Mouse (Mus musculus): ENCODE measurements around the gene Tepsin.

Tepsin gene

GRCm38 (mm10) chr11:120063326-120063725 is 35.2 kb downstream of the Tepsin start:
- no peak for DNase-seq

DNA sequence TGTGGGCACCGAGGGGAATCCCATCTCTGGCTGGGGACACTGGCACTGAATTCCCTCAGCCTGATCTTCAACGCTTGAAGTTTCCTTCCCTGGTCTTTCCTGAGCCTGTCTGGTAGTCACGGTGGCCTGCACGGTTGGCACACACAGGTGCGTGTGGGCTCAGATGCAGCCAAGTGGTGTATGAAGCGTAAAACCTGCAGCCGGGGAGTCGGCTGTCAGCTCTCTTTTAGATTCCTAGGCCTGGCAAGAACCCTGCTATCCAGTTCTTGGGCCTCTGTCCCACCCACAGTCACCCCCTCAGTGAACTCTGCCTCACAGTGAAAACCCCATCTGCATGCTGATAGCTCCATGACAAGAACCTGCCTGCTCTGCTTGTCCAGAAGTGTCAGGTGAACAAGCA is 37.9 kb downstream of the Tepsin start:
- no peak for DNase-seq

DNA sequence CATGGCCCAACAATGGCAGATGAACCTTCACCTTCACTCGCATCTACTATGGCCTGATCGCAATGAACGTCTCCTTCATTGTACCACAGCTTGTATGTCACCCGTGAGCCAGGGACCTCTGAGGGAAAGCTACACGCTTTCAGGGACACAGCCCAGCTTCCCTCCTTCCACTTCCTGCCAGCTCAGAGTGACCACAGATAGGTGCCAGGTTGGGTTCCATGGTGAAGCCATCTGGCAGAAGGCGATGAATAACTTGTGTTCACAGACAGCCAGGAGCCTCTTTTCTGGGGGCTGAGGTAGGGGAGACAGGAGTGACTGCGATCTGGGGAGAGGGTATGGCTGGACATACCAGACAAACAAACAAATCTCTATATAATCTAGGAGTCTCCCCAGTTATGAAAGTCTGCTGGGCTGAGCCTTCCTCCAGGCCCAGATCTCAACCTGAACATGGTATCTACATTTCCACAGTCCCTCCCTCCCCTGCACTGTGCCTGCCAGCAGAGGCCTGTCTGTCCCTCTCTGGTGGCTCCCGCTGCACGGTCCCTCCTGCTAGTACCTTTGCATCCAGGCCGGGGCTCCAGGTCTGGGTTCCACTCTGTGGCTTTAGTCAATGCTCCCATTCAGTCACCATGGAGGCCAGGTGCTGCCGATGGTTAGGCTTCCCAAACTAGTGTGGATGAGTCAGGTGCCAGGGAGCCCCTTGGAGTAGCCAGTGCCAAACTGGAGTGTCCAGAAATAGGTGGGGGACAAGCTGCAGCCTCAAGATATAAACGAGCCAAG is 42.4 kb downstream of the Tepsin start:
- no peak for DNase-seq

DNA sequence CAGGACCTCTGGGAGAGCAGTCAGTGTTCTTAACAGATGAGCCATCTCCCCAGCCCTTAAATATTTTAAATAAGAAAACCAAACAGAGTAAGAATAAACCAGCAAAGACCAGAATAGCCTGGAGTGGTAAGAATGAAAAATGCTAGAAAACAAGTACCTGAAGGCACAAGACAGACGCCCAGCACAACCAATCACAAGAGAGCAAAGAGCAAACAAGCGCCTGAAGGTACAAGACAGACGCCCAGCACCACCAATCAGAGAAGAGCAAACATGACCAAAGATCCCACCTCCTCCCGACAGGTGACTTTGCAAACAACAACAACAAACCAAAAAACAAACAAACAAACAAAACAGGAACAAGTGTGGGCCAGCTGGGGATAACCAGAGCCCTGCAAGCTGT is 44.7 kb downstream of the Tepsin start:
- DNase-seq: no peak

DNA sequence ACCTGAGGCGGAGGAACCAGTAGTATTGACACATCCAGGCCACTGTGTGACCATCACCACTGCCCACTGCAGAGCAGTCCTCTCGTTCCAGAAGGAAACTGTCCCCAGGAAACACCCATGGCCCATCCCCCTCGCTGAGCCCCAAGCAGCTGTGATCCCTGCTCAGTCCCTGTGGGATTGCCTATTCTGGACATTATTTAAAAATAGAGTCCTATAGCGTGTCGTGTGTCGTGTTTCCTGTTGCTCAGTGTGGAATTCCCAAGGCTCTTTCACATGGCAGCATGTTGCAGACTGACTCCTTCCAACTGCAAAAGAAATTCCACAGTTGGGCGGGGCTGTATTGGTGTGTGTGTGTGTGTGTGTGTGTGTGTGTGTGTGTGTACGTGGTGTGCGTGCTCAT is 46.3 kb downstream of the Tepsin start:
- no peak for DNase-seq

- peak; percentile 66 for DNase-seq
Observed at GRCm38 (mm10) chr11:120051124-120051811, 47.3 kb downstream of the Tepsin start.

DNA sequence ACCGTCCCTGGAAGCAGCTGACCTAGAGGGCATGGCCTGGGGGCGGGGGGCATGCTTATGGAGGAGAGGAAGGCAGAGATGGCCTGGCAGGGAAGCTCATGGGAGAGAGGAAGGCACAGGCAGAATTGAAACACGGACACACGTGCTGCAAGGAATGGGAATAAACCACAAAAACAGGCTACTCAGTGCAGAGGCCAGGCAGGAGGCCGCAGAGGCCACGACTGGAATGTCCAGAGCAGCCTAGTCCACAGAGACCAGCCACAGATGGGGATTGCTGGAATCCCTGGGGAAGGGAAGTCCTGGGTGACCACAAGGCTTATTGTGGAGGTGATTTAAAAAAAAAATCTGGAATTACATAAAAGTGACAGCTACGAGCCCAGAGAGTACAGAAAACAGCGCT is 49.5 kb downstream of the Tepsin start:
- no peak for DNase-seq

DNA sequence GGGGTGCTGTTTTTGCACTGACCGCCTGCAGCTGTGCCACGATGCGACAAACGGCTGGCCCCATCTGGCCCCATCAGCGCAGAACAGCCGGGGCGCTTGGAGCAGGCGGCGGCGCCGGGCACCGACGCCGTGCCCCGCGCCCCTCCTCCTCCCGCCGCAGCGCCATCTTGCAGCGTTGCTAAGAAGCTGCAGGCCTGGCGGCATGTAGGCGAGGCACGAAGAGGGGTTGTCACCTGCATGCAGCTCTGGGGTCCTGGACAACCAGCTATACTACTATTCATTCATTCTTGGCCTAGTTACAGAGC is 50.3 kb downstream of the Tepsin start:
- DNase-seq: peak; percentile 64

- DNase-seq: no peak
Observed at GRCm38 (mm10) chr11:120047531-120048251, 50.8 kb downstream of the Tepsin start.

- no peak for DNase-seq
Observed at GRCm38 (mm10) chr11:120046553-120047191, 51.9 kb downstream of the Tepsin start, which contains the start of gene Aatk. Gene Aatk, minus strand, starts transcription at chr11:120047167.

DNA sequence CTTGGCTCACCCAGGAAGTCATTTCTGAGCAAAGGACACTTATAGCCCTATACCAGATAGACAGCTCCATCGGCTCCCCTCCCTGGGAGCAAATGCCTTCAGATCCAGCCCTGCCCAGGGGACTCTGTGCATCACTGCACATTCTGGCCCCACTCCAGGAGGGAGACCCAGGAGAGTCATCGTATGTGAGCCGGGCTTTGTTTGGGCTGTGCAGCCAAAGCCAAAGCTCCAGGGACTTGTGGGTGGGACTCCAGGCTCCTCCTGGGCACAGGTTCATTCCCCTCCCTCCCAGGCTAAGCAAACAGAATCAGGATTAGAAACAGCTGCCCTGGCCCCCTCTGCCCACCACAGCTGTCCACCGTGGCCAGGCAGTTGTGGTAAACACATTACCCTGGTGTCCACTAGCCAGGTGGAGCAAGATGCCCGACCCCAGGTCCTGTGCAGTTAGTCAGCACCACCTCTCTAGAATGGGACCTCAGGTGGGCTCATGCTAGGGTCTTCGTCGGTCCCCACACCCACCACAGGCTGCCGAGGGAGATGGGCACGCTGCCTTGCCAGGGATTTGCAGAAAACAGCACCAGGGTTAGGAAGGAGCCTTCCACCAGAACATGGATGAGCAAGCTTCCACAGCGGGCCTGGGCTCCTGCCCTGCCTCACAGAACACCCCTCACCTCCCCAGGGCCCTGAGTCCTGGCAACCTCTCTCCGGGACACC is 52.5 kb downstream of the Tepsin start:
- DNase-seq: no peak

DNA sequence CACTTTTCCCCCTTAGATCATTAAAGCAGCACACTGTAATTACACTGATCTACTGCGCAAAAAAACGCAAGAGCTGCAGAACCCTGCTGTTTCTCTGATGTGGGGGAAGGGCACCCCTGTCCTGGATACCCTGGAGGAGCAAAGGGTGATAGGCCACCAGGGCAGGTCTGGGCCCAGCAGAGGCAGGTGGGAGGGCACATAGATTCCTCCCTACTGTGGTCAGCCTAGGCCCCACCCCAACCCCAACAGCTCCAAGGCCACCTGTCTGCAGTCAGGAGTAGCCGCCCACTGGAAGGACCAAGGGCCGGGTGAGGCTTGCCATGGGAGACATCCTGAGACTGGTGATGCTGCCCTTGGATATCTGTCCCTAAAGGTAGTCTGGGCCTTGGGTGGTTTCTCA is 53.2 kb downstream of the Tepsin start:
- DNase-seq: no peak

DNA sequence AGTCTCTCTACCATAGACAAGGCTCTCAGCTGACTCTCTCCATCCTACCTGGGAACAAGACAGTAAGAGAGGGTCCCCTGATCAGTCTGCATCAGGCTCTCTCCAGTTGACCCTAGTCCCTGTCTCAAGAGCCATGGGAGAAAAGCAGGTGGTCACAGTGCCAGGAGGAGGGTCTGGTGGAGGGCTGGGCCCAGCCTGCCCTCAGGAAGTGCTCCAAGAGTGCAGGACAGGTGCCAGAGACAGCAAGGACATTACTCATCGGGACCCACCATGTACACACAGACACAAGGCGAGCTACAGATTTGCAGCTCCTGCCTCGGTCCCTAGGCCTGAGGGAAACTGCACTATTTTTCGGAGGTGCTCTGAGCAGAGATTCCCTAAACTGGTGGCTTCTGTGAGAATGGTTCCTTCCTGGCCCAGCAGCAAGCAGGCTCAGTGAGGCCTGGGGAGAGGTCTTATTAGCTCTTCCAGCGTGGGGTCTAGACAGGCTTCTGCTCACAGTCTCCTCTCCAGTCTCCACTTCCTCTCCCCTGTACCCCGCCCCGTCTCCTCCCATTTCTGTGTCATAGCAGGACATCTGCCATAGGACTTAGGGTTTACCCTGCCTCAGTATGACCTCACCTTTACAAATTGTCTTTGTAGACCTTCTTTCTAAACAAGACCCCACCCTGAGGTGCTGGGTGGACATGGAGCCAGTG is 56.2 kb downstream of the Tepsin start:
- DNase-seq: no peak

DNA sequence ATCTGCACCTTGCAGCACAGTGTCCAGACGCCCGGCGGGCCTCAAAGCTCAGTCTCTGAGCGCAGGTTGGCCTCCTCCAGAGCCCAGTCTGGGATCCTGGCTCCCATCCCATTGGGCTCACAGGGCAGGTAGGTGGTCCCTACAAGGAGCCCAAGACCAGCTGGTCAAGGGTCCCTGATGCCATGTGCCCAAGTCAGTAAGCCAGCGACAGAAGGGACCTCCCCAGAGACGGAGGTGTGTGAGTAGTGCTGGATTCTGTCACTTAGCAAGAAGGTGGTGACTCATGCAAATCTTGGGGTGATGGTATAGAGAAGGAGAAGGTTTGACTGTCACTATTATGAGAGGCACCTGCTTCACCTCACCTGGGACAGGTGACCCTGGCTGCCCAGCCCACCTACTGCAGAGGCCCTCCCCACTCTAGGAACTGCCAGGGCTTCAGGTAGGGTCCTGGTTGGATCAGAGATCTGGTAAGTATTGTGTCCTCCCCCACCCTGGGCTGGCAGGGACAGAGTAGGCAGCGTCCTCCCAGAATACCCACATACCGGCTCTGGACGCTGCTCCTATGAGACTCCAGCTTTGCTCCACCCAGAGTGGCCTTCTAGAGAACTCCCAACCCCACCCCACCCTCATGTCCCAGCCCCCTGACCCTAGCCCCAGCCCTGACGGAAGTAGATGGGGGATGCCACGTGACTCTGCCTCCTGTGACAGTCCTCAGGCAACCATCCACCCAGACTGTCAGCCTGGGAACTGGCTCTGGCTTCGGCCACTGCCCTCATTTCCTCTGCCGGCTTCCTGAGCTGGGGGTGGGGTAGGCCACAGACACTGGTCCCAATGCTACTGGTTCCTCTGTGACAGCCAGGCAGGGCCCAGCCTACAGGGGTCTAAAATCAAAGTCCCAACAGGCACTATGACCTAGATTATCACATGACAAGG is 57.1 kb downstream of the Tepsin start:
- peak; percentile 87 for DNase-seq
